Mouse (Mus musculus): ENCODE results near the gene Chst1. TPM values are rescaled to one million over a fixed set of nuclear protein-coding genes. Genes with fewer than 3 reads are reported as not detected.

Chst1 gene
- polyA plus RNA-seq, 1 experiment = 235 TPM

GRCm38 (mm10) chr2:92659491-92660035, 60.1 kb downstream of the Chst1 start:
- no peak for TF ChIP-seq CTCF (IDR thresholded peaks at IDR 0.05; ENCODE audit: extremely low read depth, insufficient read depth, low read length)
- Histone ChIP-seq H3K27ac (ENCODE audit: insufficient read depth, low read length) (no peak overlapping the region), H3K4me1 (ENCODE audit: control insufficient read depth, insufficient read depth, low read length) (no peaks in the 10 kb centered on the region; the same call in 1 of the 2 replicates), H3K4me3 (ENCODE audit: insufficient read depth, low read length) (no peak overlapping the region)

- Histone ChIP-seq H3K4me3 (ENCODE audit: insufficient read depth, low read length) (no peak overlapping the region), H3K4me1 (ENCODE audit: control insufficient read depth, insufficient read depth, low read length) (no peaks in the 10 kb centered on the region; the same call in 1 of the 2 replicates), H3K27ac (ENCODE audit: insufficient read depth, low read length) (no peak overlapping the region)
- TF ChIP-seq POLR2A (IDR thresholded peaks at IDR 0.05; ENCODE audit: extremely low read depth, insufficient read depth, low read length) (no peak), CTCF (IDR thresholded peaks at IDR 0.05; ENCODE audit: extremely low read depth, insufficient read depth, low read length) (no peak)
Measured at GRCm38 (mm10) chr2:92662534-92663068, 63.1 kb downstream of the Chst1 start.

Other genes starting within 250 kb of the Chst1 start
- gene Pex16, start 225.0 kb upstream of the Chst1 start, polyA plus RNA-seq (2012; rRNA removed) = 45.5 and 50.3 TPM in 2 replicates
- gene Large2, start 224.8 kb upstream of the Chst1 start, polyA plus RNA-seq (2012; rRNA removed) = 0.31 and 0.59 TPM in 2 replicates
- gene 1700029I15Rik, start 217.2 kb upstream of the Chst1 start, polyA plus RNA-seq (2012; rRNA removed) = 4.2 and 4.4 TPM in 2 replicates
- gene Mapk8ip1, start 198.4 kb upstream of the Chst1 start, polyA plus RNA-seq (2012; rRNA removed) = 320 and 321 TPM in 2 replicates
- gene Cry2, start 165.7 kb upstream of the Chst1 start, polyA plus RNA-seq (2012; rRNA removed) = 99.9 and 108 TPM in 2 replicates
- gene Slc35c1, start 139.2 kb upstream of the Chst1 start, polyA plus RNA-seq (2012; rRNA removed) = 14.0 and 14.2 TPM in 2 replicates

Measured in cortical plate, adult 2 months (tissue).